Mouse (Mus musculus): ENCODE measurements around the gene Zfp800. TPM values are rescaled to one million over a fixed set of nuclear protein-coding genes. Genes with fewer than 3 reads are reported as not detected.

The Zfp800 gene
- polyA plus RNA-seq (2014; fragmentation: Nextera tagmentation; extraction: Ambion mirVana) = 22.7 and 26.8 TPM in 2 replicates

GRCm38 (mm10) chr6:28397681-28398203, at the start of gene Zfp800:
Gene Zfp800, minus strand, starts transcription at chr6:28398005.
- DNase-seq (ENCODE audit: low spot score) (peak; percentile 78), ATAC-seq (replicated peaks; ENCODE audit: low FRiP score, low TSS enrichment, low read depth) (no peak)
- H3K9ac ChIP-seq (ENCODE audit: low read length) = peak within 1 kb of the TSS; percentile 29; the same call in 1 of the 2 replicates

GRCm38 (mm10) chr6:28431538-28431855, 33.7 kb upstream of the Zfp800 start:
- DNase-seq (ENCODE audit: low spot score) (no peak), ATAC-seq (replicated peaks; ENCODE audit: low FRiP score, low TSS enrichment, low read depth) (no peak)
- no peaks in the 10 kb centered on the region for H3K27me3 ChIP-seq (replicated peaks; ENCODE audit: control insufficient read depth, insufficient read depth, low read length)
- 64% methylated on average over 6 of the region's 6 CpGs for WGBS
- no peaks in the 10 kb centered on the region for H3K4me1 ChIP-seq (replicated peaks; ENCODE audit: control insufficient read depth, insufficient read depth, low read length)
- H3K9me3 ChIP-seq (ENCODE audit: control insufficient read depth, low read length) = no peaks in the 10 kb centered on the region
- H3K4me2 ChIP-seq (ENCODE audit: low read length) = no peak overlapping the region
- no peak overlapping the region for H3K9ac ChIP-seq (ENCODE audit: low read length)
- H3K27ac ChIP-seq (ENCODE audit: low read depth) = no peak overlapping the region
- 0 out of 2 replicates have a peak, but pooled peaks cover 4% of the 10 kb centered on the region for H3K36me3 ChIP-seq (ENCODE audit: control insufficient read depth, insufficient read depth, low read length)
- no peak overlapping the region for H3K4me3 ChIP-seq (ENCODE audit: low read depth, low read length)

More at GRCm38 (mm10) chr6:28397681-28398203, at the start of gene Zfp800:
- no peaks in the 10 kb centered on the region for H3K36me3 ChIP-seq (ENCODE audit: control insufficient read depth, insufficient read depth, low read length)
- H3K27ac ChIP-seq (ENCODE audit: low read depth) = no peak within 1 kb of the TSS
- H3K27me3 ChIP-seq (replicated peaks; ENCODE audit: control insufficient read depth, insufficient read depth, low read length) = peaks cover 35% of the 10 kb centered on the region
- 2% methylated on average over 33 of the region's 33 CpGs for WGBS
- peaks cover 7% of the 10 kb centered on the region; the same call in 1 of the 2 replicates for H3K9me3 ChIP-seq (ENCODE audit: control insufficient read depth, low read length)
- no peaks in the 10 kb centered on the region for H3K4me1 ChIP-seq (replicated peaks; ENCODE audit: control insufficient read depth, insufficient read depth, low read length)
- H3K4me2 ChIP-seq (ENCODE audit: low read length) = peak within 1 kb of the TSS; percentile 81
- H3K4me3 ChIP-seq (ENCODE audit: low read depth, low read length) = peak within 1 kb of the TSS; percentile 36

GRCm38 (mm10) chr6:28430795-28431537, 33.2 kb upstream of the Zfp800 start:
- ATAC-seq (replicated peaks; ENCODE audit: low FRiP score, low TSS enrichment, low read depth) (no peak), DNase-seq (ENCODE audit: low spot score) (no peak)
- Histone ChIP-seq H3K27me3 (replicated peaks; ENCODE audit: control insufficient read depth, insufficient read depth, low read length) (no peaks in the 10 kb centered on the region), H3K4me3 (ENCODE audit: low read depth, low read length) (no peak overlapping the region), H3K27ac (ENCODE audit: low read depth) (no peak overlapping the region), H3K4me1 (replicated peaks; ENCODE audit: control insufficient read depth, insufficient read depth, low read length) (no peaks in the 10 kb centered on the region), H3K36me3 (ENCODE audit: control insufficient read depth, insufficient read depth, low read length) (peaks cover 8% of the 10 kb centered on the region; the same call in 1 of the 2 replicates), H3K9me3 (ENCODE audit: control insufficient read depth, low read length) (no peaks in the 10 kb centered on the region), H3K4me2 (ENCODE audit: low read length) (no peak overlapping the region), H3K9ac (ENCODE audit: low read length) (no peak overlapping the region)
- WGBS = 74% methylated on average over 10 of the region's 10 CpGs

- H3K36me3 ChIP-seq (ENCODE audit: control insufficient read depth, insufficient read depth, low read length) = peaks cover 18% of the 10 kb centered on the region
- H3K4me3 ChIP-seq (ENCODE audit: low read depth, low read length) = no peak overlapping the region
- H3K27ac ChIP-seq (ENCODE audit: low read depth) = no peak overlapping the region
- no peaks in the 10 kb centered on the region for H3K27me3 ChIP-seq (replicated peaks; ENCODE audit: control insufficient read depth, insufficient read depth, low read length)
- H3K9ac ChIP-seq (ENCODE audit: low read length) = no peak overlapping the region
- H3K4me2 ChIP-seq (ENCODE audit: low read length) = no peak overlapping the region
- 84% methylated on average over 11 of the region's 11 CpGs for WGBS
- no peaks in the 10 kb centered on the region for H3K9me3 ChIP-seq (ENCODE audit: control insufficient read depth, low read length)
- no peak for DNase-seq (ENCODE audit: low spot score)
- H3K4me1 ChIP-seq (replicated peaks; ENCODE audit: control insufficient read depth, insufficient read depth, low read length) = peaks cover 3% of the 10 kb centered on the region; the same call in 1 of the 2 replicates
- ATAC-seq (replicated peaks; ENCODE audit: low FRiP score, low TSS enrichment, low read depth) = no peak
Observed at GRCm38 (mm10) chr6:28429870-28430269, 32.1 kb upstream of the Zfp800 start.

GRCm38 (mm10) chr6:28428290-28428689, 30.5 kb upstream of the Zfp800 start, which contains the start of gene Gcc1:
Gene Gcc1, minus strand, starts transcription at chr6:28428390.
- H3K9me3 ChIP-seq (ENCODE audit: control insufficient read depth, low read length) = no peaks in the 10 kb centered on the region

GRCm38 (mm10) chr6:28427096-28427839, 29.5 kb upstream of the Zfp800 start, which contains the start of gene Fscn3:
Gene Fscn3, plus strand, starts transcription at chr6:28427789.
- no peak within 1 kb of the TSS for H3K4me3 ChIP-seq (ENCODE audit: low read depth, low read length)
- 83% methylated on average over 3 of the region's 3 CpGs for whole genome bisulfite sequencing
- no peak within 1 kb of the TSS for H3K27ac ChIP-seq (ENCODE audit: low read depth)
- no peak within 1 kb of the TSS for H3K4me2 ChIP-seq (ENCODE audit: low read length)
- H3K9ac ChIP-seq (ENCODE audit: low read length) = no peak within 1 kb of the TSS
- no peaks in the 10 kb centered on the region for H3K27me3 ChIP-seq (replicated peaks; ENCODE audit: control insufficient read depth, insufficient read depth, low read length)
- no peak for DNase-seq (ENCODE audit: low spot score)
- H3K9me3 ChIP-seq (ENCODE audit: control insufficient read depth, low read length) = no peaks in the 10 kb centered on the region
- peaks cover 18% of the 10 kb centered on the region for H3K36me3 ChIP-seq (ENCODE audit: control insufficient read depth, insufficient read depth, low read length)
- no peak for ATAC-seq (replicated peaks; ENCODE audit: low FRiP score, low TSS enrichment, low read depth)
- H3K4me1 ChIP-seq (replicated peaks; ENCODE audit: control insufficient read depth, insufficient read depth, low read length) = peaks cover 10% of the 10 kb centered on the region; the same call in 1 of the 2 replicates

More at GRCm38 (mm10) chr6:28428290-28428689, 30.5 kb upstream of the Zfp800 start, which contains the start of gene Gcc1:
- Histone ChIP-seq H3K27ac (ENCODE audit: low read depth) (no peak within 1 kb of the TSS), H3K4me1 (replicated peaks; ENCODE audit: control insufficient read depth, insufficient read depth, low read length) (peaks cover 10% of the 10 kb centered on the region; the same call in 1 of the 2 replicates), H3K4me3 (ENCODE audit: low read depth, low read length) (no peak within 1 kb of the TSS), H3K36me3 (ENCODE audit: control insufficient read depth, insufficient read depth, low read length) (peaks cover 18% of the 10 kb centered on the region), H3K9ac (ENCODE audit: low read length) (no peak within 1 kb of the TSS), H3K4me2 (ENCODE audit: low read length) (no peak within 1 kb of the TSS), H3K27me3 (replicated peaks; ENCODE audit: control insufficient read depth, insufficient read depth, low read length) (no peaks in the 10 kb centered on the region)
- ATAC-seq (replicated peaks; ENCODE audit: low FRiP score, low TSS enrichment, low read depth) = no peak
- no peak for DNase-seq (ENCODE audit: low spot score)
- WGBS = 85% methylated on average over 3 of the region's 3 CpGs

- Histone ChIP-seq H3K27me3 (replicated peaks; ENCODE audit: control insufficient read depth, insufficient read depth, low read length) (no peaks in the 10 kb centered on the region), H3K4me3 (ENCODE audit: low read depth, low read length) (no peak overlapping the region), H3K4me2 (ENCODE audit: low read length) (peak overlapping the region; percentile 62; the same call in 1 of the 2 replicates), H3K9ac (ENCODE audit: low read length) (no peak overlapping the region), H3K27ac (ENCODE audit: low read depth) (no peak overlapping the region), H3K36me3 (ENCODE audit: control insufficient read depth, insufficient read depth, low read length) (peaks cover 18% of the 10 kb centered on the region), H3K4me1 (replicated peaks; ENCODE audit: control insufficient read depth, insufficient read depth, low read length) (peaks cover 24% of the 10 kb centered on the region), H3K9me3 (ENCODE audit: control insufficient read depth, low read length) (no peaks in the 10 kb centered on the region)
- ATAC-seq (replicated peaks; ENCODE audit: low FRiP score, low TSS enrichment, low read depth) = no peak
- no peak for DNase-seq (ENCODE audit: low spot score)
- 81% methylated on average over 6 of the region's 6 CpGs for WGBS
Observed at GRCm38 (mm10) chr6:28425019-28425418, 27.2 kb upstream of the Zfp800 start.

All from intestine, embryonic 14.5 days (tissue).